Mouse (Mus musculus) embryonic facial prominence, embryonic 13.5 days (tissue): ENCODE data around the gene Ugt1a1. TPM values are rescaled to one million over a fixed set of nuclear protein-coding genes. Genes with fewer than 3 reads are reported as not detected.

ENCODE experiments used
- ATAC-seq: fragments of 200-750 bp; cut with Nextera tagmentation; 2 replicates; pipeline ENCODE4 v1.8.0; 2017; ENCODE audit warnings: low read depth; ENCODE audit not compliant: insufficient number of reproducible peaks, insufficient read depth, low FRiP score, low TSS enrichment
- H3K27ac ChIP-seq: fragments of 300-500 bp; sonication (generic); 2 replicates; pipeline ENCODE4 v1.5.1; 2015; ENCODE audit warnings: moderate library complexity, mild to moderate bottlenecking, inconsistent platforms
- H3K27me3 ChIP-seq: fragments of 300-500 bp; sonication (generic); 2 replicates; pipeline ENCODE4 v1.6.1; 2015; ENCODE audit warnings: mild to moderate bottlenecking, inconsistent platforms
- H3K36me3 ChIP-seq: fragments of 300-500 bp; sonication (generic); 2 replicates; pipeline ENCODE4 v1.6.1; 2015; ENCODE audit warnings: mild to moderate bottlenecking, inconsistent platforms
- H3K4me1 ChIP-seq: fragments of 300-500 bp; sonication (generic); 2 replicates; pipeline ENCODE4 v1.6.1; 2015; ENCODE audit warnings: inconsistent platforms
- H3K4me2 ChIP-seq: fragments of 300-500 bp; sonication (generic); 2 replicates; pipeline ENCODE4 v1.6.1; 2015; ENCODE audit warnings: moderate library complexity, mild to moderate bottlenecking, inconsistent platforms
- H3K4me3 ChIP-seq: fragments of 300-500 bp; sonication (generic); 2 replicates; pipeline ENCODE4 v1.5.1; 2015; ENCODE audit warnings: mild to moderate bottlenecking, inconsistent platforms
- H3K9ac ChIP-seq: fragments of 300-500 bp; sonication (generic); 2 replicates; pipeline ENCODE4 v1.6.1; 2015; ENCODE audit warnings: mild to moderate bottlenecking, inconsistent platforms
- H3K9me3 ChIP-seq: fragments of 300-500 bp; sonication (generic); 2 replicates; pipeline ENCODE4 v1.6.1; 2016; ENCODE audit warnings: inconsistent platforms
- WGBS: fragments of 180-500 bp; shearing (Covaris S2); methylation state at CpG from one replicate; pipeline ENCODE4 v1.1.7; 2015; ENCODE audit warnings: mixed read lengths; 5-methylcytosine and 5-hydroxymethylcytosine counted together
- polyA plus RNA-seq: library from polyadenylated mRNA; unstranded; fragments of >200 nt; fragmentation: Nextera tagmentation; extraction: Ambion mirVana; gene quantifications from 2 replicates; pipeline ENCODE4 v1.2.1, GENCODE M21; 2015

The Ugt1a1 gene
- polyA plus RNA-seq, 1 experiment from 2014 or later, result not detected

DNA sequence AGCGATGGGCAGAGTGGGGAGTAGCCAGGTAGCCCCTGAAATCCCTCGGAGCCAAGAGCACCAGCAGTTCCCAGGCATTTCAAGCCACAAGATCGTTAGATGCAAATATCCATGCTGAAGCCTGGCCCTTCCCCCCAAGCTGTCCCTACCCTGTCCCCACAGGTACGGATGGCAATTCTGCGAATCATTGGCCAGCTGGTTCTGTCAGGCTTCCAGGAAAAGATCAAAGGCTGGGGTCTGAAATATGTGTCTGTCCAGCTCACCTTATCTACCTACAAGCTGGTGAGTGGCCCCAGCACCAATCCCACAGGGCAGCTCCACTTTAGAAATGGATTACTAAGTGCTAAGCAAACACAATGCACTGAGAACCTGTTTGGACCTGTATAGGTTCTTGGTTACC is 25.6 kb downstream of the Ugt1a1 start:
- Histone ChIP-seq H3K27ac (no peak overlapping the region), H3K9me3 (peaks cover 92% of the 10 kb centered on the region), H3K9ac (no peak overlapping the region), H3K4me1 (no peaks in the 10 kb centered on the region), H3K36me3 (no peaks in the 10 kb centered on the region), H3K4me2 (no peak overlapping the region), H3K4me3 (no peak overlapping the region), H3K27me3 (no peaks in the 10 kb centered on the region)
- 82% methylated on average over 5 of the region's 5 CpGs for WGBS
- ATAC-seq, result no peak

GRCm38 (mm10) chr1:88238771-88239170 is 27.0 kb downstream of the Ugt1a1 start:
- 76% methylated on average over 6 of the region's 6 CpGs for WGBS
- ATAC-seq, result no peak

DNA sequence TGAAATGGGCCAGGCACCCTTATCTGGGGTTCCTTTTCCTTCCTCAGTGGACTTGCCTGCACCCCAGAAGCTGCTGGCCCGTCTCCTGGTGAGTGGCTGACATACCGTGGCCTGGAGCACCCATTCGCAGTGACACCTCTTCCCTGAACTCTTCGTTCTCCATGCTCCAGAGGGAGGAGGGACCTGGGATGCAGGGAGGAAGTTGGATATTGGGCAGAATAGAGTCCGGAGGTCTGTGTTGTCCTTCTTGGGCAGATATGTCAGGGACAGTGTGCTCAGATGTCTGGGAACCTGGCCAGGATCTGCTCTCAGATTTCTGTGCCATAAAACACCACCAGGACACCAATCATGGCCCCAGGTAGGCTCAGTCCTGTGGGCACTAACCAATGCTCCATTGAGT is 28.3 kb downstream of the Ugt1a1 start:
- H3K36me3 ChIP-seq, result no peaks in the 10 kb centered on the region
- 73% methylated on average over 5 of the region's 5 CpGs for WGBS
- ATAC-seq, result no peak

More at GRCm38 (mm10) chr1:88238771-88239170, 27.0 kb downstream of the Ugt1a1 start:
- H3K4me3 ChIP-seq, result no peak overlapping the region
- no peak overlapping the region for H3K9ac ChIP-seq
- H3K4me1 ChIP-seq, result no peaks in the 10 kb centered on the region
- no peaks in the 10 kb centered on the region for H3K27me3 ChIP-seq
- peaks cover 92% of the 10 kb centered on the region for H3K9me3 ChIP-seq
- H3K27ac ChIP-seq, result no peak overlapping the region
- no peak overlapping the region for H3K4me2 ChIP-seq
- no peaks in the 10 kb centered on the region for H3K36me3 ChIP-seq

GRCm38 (mm10) chr1:88240579-88240978 is 28.8 kb downstream of the Ugt1a1 start:
- no peak overlapping the region for H3K9ac ChIP-seq
- no peaks in the 10 kb centered on the region for H3K36me3 ChIP-seq
- WGBS, result 69% methylated on average over 4 of the region's 4 CpGs
- H3K27me3 ChIP-seq, result no peaks in the 10 kb centered on the region
- peak; percentile 13 for ATAC-seq
- H3K4me1 ChIP-seq, result no peaks in the 10 kb centered on the region
- no peak overlapping the region for H3K27ac ChIP-seq
- H3K4me3 ChIP-seq, result no peak overlapping the region
- H3K4me2 ChIP-seq, result no peak overlapping the region
- peaks cover 91% of the 10 kb centered on the region for H3K9me3 ChIP-seq

More for the DNA sequence above, 28.3 kb downstream of the Ugt1a1 start:
- Histone ChIP-seq H3K27ac (no peak overlapping the region), H3K9me3 (peaks cover 91% of the 10 kb centered on the region), H3K4me2 (no peak overlapping the region), H3K4me1 (no peaks in the 10 kb centered on the region), H3K9ac (no peak overlapping the region), H3K4me3 (no peak overlapping the region), H3K27me3 (no peaks in the 10 kb centered on the region)

DNA sequence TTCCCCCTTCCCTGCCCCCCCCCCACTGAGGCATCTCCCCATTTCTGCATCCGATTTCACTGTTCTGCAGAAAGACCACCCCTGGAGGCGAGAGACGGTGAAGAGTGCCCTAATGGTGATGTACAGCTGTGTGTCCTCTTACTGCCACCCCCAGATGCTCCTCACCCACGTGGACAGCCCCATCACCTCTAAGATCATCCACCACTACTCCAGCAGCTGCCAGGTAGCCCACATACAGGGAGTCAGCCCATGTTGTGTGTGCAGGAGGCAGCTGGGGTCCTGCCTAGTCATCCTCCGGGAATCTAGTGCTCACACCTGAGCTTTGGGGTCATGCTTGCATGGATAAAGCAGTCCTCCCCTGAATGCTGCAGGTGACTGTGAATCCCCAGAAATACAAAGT is 32.1 kb downstream of the Ugt1a1 start:
- no peak overlapping the region for H3K27ac ChIP-seq
- H3K9me3 ChIP-seq, result peaks cover 92% of the 10 kb centered on the region
- 61% methylated on average over 5 of the region's 5 CpGs for WGBS
- H3K4me2 ChIP-seq, result no peak overlapping the region
- no peak overlapping the region for H3K9ac ChIP-seq
- no peaks in the 10 kb centered on the region for H3K36me3 ChIP-seq
- H3K4me1 ChIP-seq, result no peaks in the 10 kb centered on the region
- no peak for ATAC-seq
- H3K4me3 ChIP-seq, result no peak overlapping the region
- no peaks in the 10 kb centered on the region for H3K27me3 ChIP-seq

DNA sequence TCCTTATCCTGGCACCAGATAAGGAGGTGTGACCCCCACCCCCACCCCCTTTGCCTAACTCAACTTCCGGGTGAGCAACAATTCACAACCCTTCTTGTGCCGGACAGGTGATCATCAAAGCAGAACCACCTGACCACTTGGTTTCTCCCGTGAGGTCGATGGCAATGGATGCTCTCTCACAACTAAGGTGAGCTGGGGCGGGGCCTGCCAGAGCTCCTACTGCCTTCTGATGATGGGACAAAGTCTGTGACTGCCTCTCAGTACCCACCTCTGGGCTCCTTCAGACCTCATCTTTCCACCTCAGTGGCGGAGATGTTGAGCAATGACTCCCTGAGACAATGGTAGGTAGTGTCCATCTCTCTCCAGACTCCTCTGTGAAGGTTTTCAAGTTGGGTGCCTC is 34.1 kb downstream of the Ugt1a1 start:
- Histone ChIP-seq H3K4me3 (no peak overlapping the region), H3K27ac (no peak overlapping the region), H3K9me3 (peaks cover 92% of the 10 kb centered on the region), H3K36me3 (no peaks in the 10 kb centered on the region), H3K9ac (no peak overlapping the region), H3K27me3 (no peaks in the 10 kb centered on the region), H3K4me2 (no peak overlapping the region), H3K4me1 (no peaks in the 10 kb centered on the region)
- no peak for ATAC-seq
- 77% methylated on average over 6 of the region's 6 CpGs for WGBS

GRCm38 (mm10) chr1:88246386-88246785 is 34.6 kb downstream of the Ugt1a1 start:
- Histone ChIP-seq H3K4me2 (no peak overlapping the region), H3K36me3 (no peaks in the 10 kb centered on the region), H3K4me1 (no peaks in the 10 kb centered on the region), H3K9ac (no peak overlapping the region), H3K27ac (no peak overlapping the region), H3K9me3 (peaks cover 92% of the 10 kb centered on the region), H3K27me3 (no peaks in the 10 kb centered on the region), H3K4me3 (no peak overlapping the region)
- no peak for ATAC-seq
- WGBS, result 43% methylated on average over 6 of the region's 6 CpGs

- 49% methylated on average over 2 of the region's 2 CpGs for WGBS
- Histone ChIP-seq H3K27me3 (no peaks in the 10 kb centered on the region), H3K27ac (no peak overlapping the region), H3K9me3 (peaks cover 92% of the 10 kb centered on the region), H3K4me2 (no peak overlapping the region), H3K36me3 (no peaks in the 10 kb centered on the region), H3K9ac (no peak overlapping the region), H3K4me3 (no peak overlapping the region), H3K4me1 (no peaks in the 10 kb centered on the region)
- ATAC-seq, result no peak
Measured at GRCm38 (mm10) chr1:88247660-88248059, 35.9 kb downstream of the Ugt1a1 start.

GRCm38 (mm10) chr1:88248658-88249057 is 36.9 kb downstream of the Ugt1a1 start:
- no peaks in the 10 kb centered on the region for H3K36me3 ChIP-seq
- no peak overlapping the region for H3K9ac ChIP-seq
- H3K9me3 ChIP-seq, result peaks cover 88% of the 10 kb centered on the region
- ATAC-seq, result no peak
- no peak overlapping the region for H3K4me2 ChIP-seq
- H3K27me3 ChIP-seq, result no peaks in the 10 kb centered on the region
- no peaks in the 10 kb centered on the region for H3K4me1 ChIP-seq
- H3K27ac ChIP-seq, result no peak overlapping the region
- no peak overlapping the region for H3K4me3 ChIP-seq
- 66% methylated on average over 4 of the region's 4 CpGs for WGBS

DNA sequence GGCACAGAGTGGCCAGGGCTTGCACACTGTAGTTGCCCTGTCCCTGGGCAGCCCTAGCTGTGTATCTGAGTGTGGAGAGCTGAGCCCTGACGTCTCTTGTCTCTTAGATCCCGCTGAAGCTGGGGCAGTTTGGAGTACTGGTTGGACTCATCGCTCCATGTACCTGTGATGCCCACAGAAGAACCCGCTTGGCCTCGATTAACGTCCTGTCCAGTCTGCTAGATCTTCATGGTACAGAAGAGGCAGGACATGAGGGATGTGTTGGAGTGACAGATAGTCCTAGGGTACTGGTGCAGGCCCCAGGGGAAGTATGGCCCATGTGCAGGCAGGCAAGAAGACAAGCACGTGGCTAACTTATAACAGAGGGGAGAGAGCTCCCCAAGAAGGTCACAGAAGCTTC is 37.8 kb downstream of the Ugt1a1 start:
- WGBS, result 76% methylated on average over 7 of the region's 7 CpGs
- Histone ChIP-seq H3K27ac (no peak overlapping the region), H3K27me3 (no peaks in the 10 kb centered on the region), H3K4me1 (no peaks in the 10 kb centered on the region), H3K4me2 (no peak overlapping the region), H3K9ac (no peak overlapping the region), H3K9me3 (peaks cover 88% of the 10 kb centered on the region), H3K4me3 (no peak overlapping the region), H3K36me3 (no peaks in the 10 kb centered on the region)
- no peak for ATAC-seq

DNA sequence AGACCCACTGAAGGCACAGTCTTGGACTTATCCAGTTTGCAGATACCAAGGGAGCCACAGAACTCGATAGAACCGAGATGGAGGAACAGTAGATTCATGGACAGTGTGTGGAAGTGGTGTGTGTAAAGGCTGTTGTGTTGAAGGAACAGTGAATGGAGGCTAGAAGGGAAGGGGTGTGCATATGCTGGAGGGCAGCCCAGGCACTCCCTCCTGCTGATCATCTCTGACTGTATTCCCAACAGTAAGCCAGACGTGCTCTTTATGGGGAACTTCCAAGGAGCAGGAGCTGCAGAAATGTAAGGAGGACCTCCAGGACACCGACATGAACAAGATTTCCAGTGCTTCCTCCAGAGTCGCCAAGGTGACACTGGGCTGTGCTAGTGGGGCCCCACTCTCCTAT is 38.3 kb downstream of the Ugt1a1 start:
- ATAC-seq, result 0 out of 2 replicates have a peak, but pooled peaks have one; percentile 0
- Histone ChIP-seq H3K27ac (no peak overlapping the region), H3K27me3 (no peaks in the 10 kb centered on the region), H3K4me1 (no peaks in the 10 kb centered on the region), H3K36me3 (no peaks in the 10 kb centered on the region), H3K9me3 (peaks cover 88% of the 10 kb centered on the region), H3K9ac (no peak overlapping the region), H3K4me3 (no peak overlapping the region), H3K4me2 (no peak overlapping the region)
- WGBS, result 80% methylated on average over 5 of the region's 5 CpGs

DNA sequence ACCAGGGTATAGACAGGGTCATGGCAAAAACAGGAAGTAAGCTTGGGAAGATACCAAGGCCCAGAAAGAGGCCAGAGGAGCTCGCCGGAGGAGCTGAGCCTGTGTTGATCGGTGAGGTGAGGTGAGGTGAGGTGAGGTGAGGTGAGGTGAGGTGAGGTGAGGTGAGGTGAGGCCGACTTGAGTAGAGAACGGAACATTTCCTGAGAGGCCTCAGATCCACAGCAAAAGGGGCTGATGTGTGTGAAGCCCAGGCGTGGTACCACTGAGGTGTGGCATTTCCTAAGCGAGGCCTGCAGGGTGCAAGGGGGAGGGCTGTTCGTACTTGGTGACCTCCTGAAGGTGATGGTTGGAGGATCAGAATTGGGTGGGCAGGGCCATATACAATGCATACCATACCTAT is 41.3 kb downstream of the Ugt1a1 start:
- Histone ChIP-seq H3K9ac (no peak overlapping the region), H3K36me3 (no peaks in the 10 kb centered on the region), H3K4me2 (no peak overlapping the region), H3K4me1 (no peaks in the 10 kb centered on the region), H3K27me3 (no peaks in the 10 kb centered on the region), H3K27ac (no peak overlapping the region), H3K9me3 (peaks cover 84% of the 10 kb centered on the region), H3K4me3 (no peak overlapping the region)
- 75% methylated on average over 8 of the region's 8 CpGs for WGBS
- ATAC-seq, result no peak

DNA sequence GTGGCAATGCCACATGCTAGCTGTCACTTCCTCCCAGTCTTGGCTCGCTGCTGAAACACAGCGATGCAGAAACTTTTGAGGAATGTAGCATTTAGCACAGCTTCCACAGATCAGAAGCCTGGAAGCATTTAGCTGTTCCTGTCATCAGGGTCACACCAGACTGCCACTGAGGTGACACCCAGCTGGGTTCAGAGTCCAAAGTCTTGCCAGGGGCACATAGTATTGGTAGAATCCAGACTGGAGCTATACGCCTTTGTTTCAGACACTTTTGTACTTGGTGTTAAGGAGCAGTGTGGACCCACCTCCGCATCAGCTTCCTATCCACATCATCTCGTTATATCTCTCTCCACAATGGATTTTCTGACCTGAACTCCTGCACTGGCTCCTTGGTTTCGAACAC is 41.8 kb downstream of the Ugt1a1 start:
- Histone ChIP-seq H3K4me3 (no peak overlapping the region), H3K27me3 (no peaks in the 10 kb centered on the region), H3K27ac (no peak overlapping the region), H3K4me1 (no peaks in the 10 kb centered on the region), H3K9ac (no peak overlapping the region), H3K4me2 (no peak overlapping the region), H3K36me3 (no peaks in the 10 kb centered on the region), H3K9me3 (peaks cover 82% of the 10 kb centered on the region)
- no peak for ATAC-seq
- 68% methylated on average over 6 of the region's 6 CpGs for WGBS
